Mouse (Mus musculus) liver, postnatal 0 days (tissue): ENCODE measurements at regions not wholly inside any gene's neighbourhood (a gene's known extent, or its start where the extent isn't known, plus 50 kb on each side); places are given as distances from the start of the nearest gene placed in this dataset.

Experiments used
- CTCF ChIP-seq: sonication (generic); IDR thresholded peaks from 2 replicates; pipeline ENCODE4 v1.5.1; 2016; ENCODE audit warnings: antibody characterized with exemption, low read depth
- EP300 ChIP-seq: IDR thresholded peaks from 2 replicates; pipeline ENCODE4 v1.6.1; 2016; ENCODE audit warnings: antibody characterized with exemption, low read depth, mild to moderate bottlenecking

DNA sequence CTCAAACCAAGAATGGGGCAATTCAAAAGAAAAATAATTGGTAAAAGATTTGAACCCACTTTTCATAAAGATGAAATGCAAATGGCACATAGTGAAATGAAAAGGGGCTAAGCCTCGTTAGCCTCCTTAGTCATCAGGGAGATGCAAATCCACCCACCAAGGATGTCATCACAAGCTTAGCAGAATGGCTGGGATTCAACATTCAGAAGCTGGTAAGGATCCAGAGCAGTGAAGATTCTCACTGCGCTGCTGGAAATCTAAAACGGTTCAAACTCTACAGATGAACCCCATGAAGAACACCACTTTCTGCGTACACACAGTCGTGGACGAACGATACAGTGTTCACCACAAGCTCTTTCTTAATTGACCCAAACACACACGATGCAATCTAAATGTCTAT, 91.6 kb downstream of the 4931417E11Rik start:
- TF ChIP-seq CTCF (no peak), EP300 (no peak)
